Mouse (Mus musculus) heart, embryonic 11.5 days (tissue): ENCODE results near the gene Tpte. TPM values are rescaled to one million over a fixed set of nuclear protein-coding genes. Genes with fewer than 3 reads are reported as not detected.
A peak's percentile ranks its signal among the peaks of the same experiment; 100 is the strongest.

Experiments used
- ATAC-seq: fragments of 200-750 bp; cut with Nextera tagmentation; replicated peaks from 2 replicates; pipeline ENCODE4 v1.8.0; 2017; ENCODE audit warnings: moderate library complexity; ENCODE audit not compliant: insufficient number of reproducible peaks, low FRiP score, low TSS enrichment
- H3K27ac ChIP-seq: fragments of 300-500 bp; sonication (generic); 2 replicates; pipeline ENCODE4 v1.5.1; 2014; ENCODE audit warnings: mild to moderate bottlenecking, low read depth, low read length
- H3K27me3 ChIP-seq: fragments of 300-500 bp; sonication (generic); 2 replicates; pipeline ENCODE4 v1.6.1; 2014; ENCODE audit warnings: mild to moderate bottlenecking, low read length, mixed read lengths; ENCODE audit not compliant: control insufficient read depth, insufficient read depth
- H3K36me3 ChIP-seq: fragments of 300-500 bp; sonication (generic); 2 replicates; pipeline ENCODE4 v1.6.1; 2014; ENCODE audit warnings: mild to moderate bottlenecking, low read length, moderate library complexity, mixed read lengths; ENCODE audit not compliant: control insufficient read depth, insufficient read depth
- H3K4me1 ChIP-seq: fragments of 300-500 bp; sonication (generic); 2 replicates; pipeline ENCODE4 v1.6.1; 2014; ENCODE audit warnings: low read length; ENCODE audit not compliant: control insufficient read depth, insufficient read depth
- H3K4me2 ChIP-seq: fragments of 300-500 bp; sonication (generic); 2 replicates; pipeline ENCODE4 v1.6.1; 2014; ENCODE audit warnings: mild to moderate bottlenecking, moderate library complexity
- H3K4me3 ChIP-seq: fragments of 300-500 bp; sonication (generic); 2 replicates; pipeline ENCODE4 v1.5.1; 2014; ENCODE audit warnings: low read depth, low read length
- H3K9ac ChIP-seq: fragments of 300-500 bp; sonication (generic); 2 replicates; pipeline ENCODE4 v1.6.1; 2014; ENCODE audit warnings: mild to moderate bottlenecking, low read depth, low read length, moderate library complexity
- H3K9me3 ChIP-seq: fragments of 300-500 bp; sonication (generic); replicated peaks from 2 replicates; pipeline ENCODE4 v1.6.1; 2016; ENCODE audit warnings: low read length; ENCODE audit not compliant: control insufficient read depth
- WGBS: fragments of 180-500 bp; shearing (Covaris S2); extraction: QIAGEN DNeasy Blood & Tissue Kit; methylation state at CpG from one replicate; pipeline ENCODE4 v1.1.7; 2014; ENCODE audit not compliant: insufficient replicate concordance; 5-methylcytosine and 5-hydroxymethylcytosine counted together
- polyA plus RNA-seq: library from polyadenylated mRNA; unstranded; fragments of >200 nt; fragmentation: Nextera tagmentation; extraction: Ambion mirVana; gene quantifications from 2 replicates; pipeline ENCODE4 v1.2.1, GENCODE M21; 2014

Gene Tpte
- polyA plus RNA-seq, 1 experiment from 2014 or later = not detected

- ATAC-seq = no peak
- WGBS = 79% methylated on average over 4 of the region's 4 CpGs
- Histone ChIP-seq H3K27ac (no peak overlapping the region), H3K9ac (no peak overlapping the region), H3K4me2 (no peak overlapping the region), H3K9me3 (no peaks in the 10 kb centered on the region), H3K4me3 (no peak overlapping the region), H3K36me3 (no peaks in the 10 kb centered on the region), H3K4me1 (no peaks in the 10 kb centered on the region), H3K27me3 (no peaks in the 10 kb centered on the region)
These were observed 117.4 kb downstream of the Tpte start for GRCm38 (mm10) chr8:22400593-22400992.

- no peak overlapping the region for H3K4me3 ChIP-seq
- 82% methylated on average over 2 of the region's 2 CpGs for WGBS
- no peak overlapping the region for H3K4me2 ChIP-seq
- no peaks in the 10 kb centered on the region for H3K36me3 ChIP-seq
- no peaks in the 10 kb centered on the region for H3K27me3 ChIP-seq
- H3K4me1 ChIP-seq = no peaks in the 10 kb centered on the region
- H3K9ac ChIP-seq = no peak overlapping the region
- H3K27ac ChIP-seq = no peak overlapping the region
- ATAC-seq = no peak
- no peaks in the 10 kb centered on the region for H3K9me3 ChIP-seq
These were observed 120.0 kb downstream of the Tpte start for GRCm38 (mm10) chr8:22403235-22403634.

GRCm38 (mm10) chr8:22405733-22406132 is 122.5 kb downstream of the Tpte start:
- Histone ChIP-seq H3K9me3 (no peaks in the 10 kb centered on the region), H3K4me3 (no peak overlapping the region), H3K27me3 (no peaks in the 10 kb centered on the region), H3K4me1 (no peaks in the 10 kb centered on the region), H3K36me3 (no peaks in the 10 kb centered on the region), H3K27ac (no peak overlapping the region), H3K4me2 (no peak overlapping the region), H3K9ac (no peak overlapping the region)
- 70% methylated on average over 6 of the region's 6 CpGs for WGBS
- ATAC-seq = no peak

GRCm38 (mm10) chr8:22410688-22411281 is 127.5 kb downstream of the Tpte start:
- Histone ChIP-seq H3K4me1 (peaks cover 4% of the 10 kb centered on the region; the same call in 1 of the 2 replicates), H3K4me3 (peak overlapping the region; percentile 94), H3K9ac (peak overlapping the region; percentile 98), H3K36me3 (no peaks in the 10 kb centered on the region), H3K27me3 (no peaks in the 10 kb centered on the region), H3K4me2 (peak overlapping the region; percentile 79), H3K27ac (no peak overlapping the region), H3K9me3 (no peaks in the 10 kb centered on the region)
- 17% methylated on average over 16 of the region's 16 CpGs for WGBS
- ATAC-seq = no peak; the same call in 1 of the 2 replicates

GRCm38 (mm10) chr8:22411282-22411702 is 128.1 kb downstream of the Tpte start, which contains the start of gene Mrps31:
Gene Mrps31, plus strand, starts transcription at chr8:22411361.
- Histone ChIP-seq H3K36me3 (0 out of 2 replicates have a peak, but pooled peaks cover 2% of the 10 kb centered on the region), H3K9ac (peak within 1 kb of the TSS; percentile 98), H3K9me3 (no peaks in the 10 kb centered on the region), H3K27me3 (no peaks in the 10 kb centered on the region), H3K4me1 (peaks cover 4% of the 10 kb centered on the region; the same call in 1 of the 2 replicates), H3K4me2 (peak within 1 kb of the TSS; percentile 79), H3K4me3 (peak within 1 kb of the TSS; percentile 94), H3K27ac (peak within 1 kb of the TSS; percentile 81)
- under 1% methylated on average over 25 of the region's 25 CpGs for WGBS
- peak; percentile 80 for ATAC-seq

- Histone ChIP-seq H3K9ac (peak overlapping the region; percentile 98), H3K27me3 (no peaks in the 10 kb centered on the region), H3K4me1 (peaks cover 4% of the 10 kb centered on the region; the same call in 1 of the 2 replicates), H3K27ac (0 out of 2 replicates have a peak overlapping the region, but pooled peaks have one; percentile 81), H3K4me3 (peak overlapping the region; percentile 94), H3K36me3 (0 out of 2 replicates have a peak, but pooled peaks cover 3% of the 10 kb centered on the region), H3K9me3 (no peaks in the 10 kb centered on the region), H3K4me2 (peak overlapping the region; percentile 79)
- no peak for ATAC-seq
- 10% methylated on average over 8 of the region's 8 CpGs for WGBS
These were observed 128.7 kb downstream of the Tpte start for GRCm38 (mm10) chr8:22411971-22412370.

Other genes starting within 250 kb of the Tpte start
- gene Atp7b, start 223.1 kb upstream of the Tpte start, polyA plus RNA-seq = 2.9 and 3.6 TPM in 2 replicates
- 27.0 and 31.5 TPM in 2 replicates for gene Alg11, start 222.7 kb upstream of the Tpte start, polyA plus RNA-seq
- 0.27 TPM in 1 of 2 replicates, not detected in the other for gene Nek5, start 158.4 kb upstream of the Tpte start, polyA plus RNA-seq
- gene Nek3, start 117.0 kb upstream of the Tpte start, polyA plus RNA-seq = 5.8 and 7.8 TPM in 2 replicates
- 37.4 and 37.6 TPM in 2 replicates for gene Ckap2, start 97.6 kb upstream of the Tpte start, polyA plus RNA-seq
- 27.7 and 29.6 TPM in 2 replicates for gene Vps36, start 90.6 kb upstream of the Tpte start, polyA plus RNA-seq
- 14.4 and 15.8 TPM in 2 replicates for gene Thsd1, start 56.1 kb upstream of the Tpte start, polyA plus RNA-seq
- gene Slc25a15, start 115.2 kb downstream of the Tpte start, polyA plus RNA-seq = 11.1 and 14.9 TPM in 2 replicates
- 46.9 and 47.4 TPM in 2 replicates for gene Mrps31, start 127.9 kb downstream of the Tpte start, polyA plus RNA-seq